Mouse (Mus musculus) testis, adult 2 months (tissue): Measurements from ENCODE around the gene Odf3. TPM values are rescaled to one million over a fixed set of nuclear protein-coding genes. Genes with fewer than 3 reads are reported as not detected.

Experiments used
- H3K27ac ChIP-seq: fragments of 200-500 bp; 2 replicates; pipeline ENCODE4 v1.5.1; 2012; ENCODE audit warnings: low read depth, low read length; ENCODE audit not compliant: control insufficient read depth, insufficient read depth
- H3K27me3 ChIP-seq: fragments of 200-500 bp; 2 replicates; pipeline ENCODE4 v1.6.1; 2012; ENCODE audit warnings: mild to moderate bottlenecking, low read length, moderate library complexity; ENCODE audit not compliant: control insufficient read depth, insufficient read depth
- H3K36me3 ChIP-seq: fragments of 200-500 bp; 2 replicates; pipeline ENCODE4 v1.6.1; 2012; ENCODE audit warnings: mild to moderate bottlenecking, low read length; ENCODE audit not compliant: control insufficient read depth, insufficient read depth
- H3K4me1 ChIP-seq: fragments of 200-500 bp; 2 replicates; pipeline ENCODE4 v1.6.1; 2012; ENCODE audit warnings: low read length; ENCODE audit not compliant: control insufficient read depth, insufficient read depth
- H3K4me3 ChIP-seq: fragments of 200-500 bp; 2 replicates; pipeline ENCODE4 v1.5.1; 2012; ENCODE audit warnings: low read depth, mild to moderate bottlenecking, low read length, moderate library complexity, mixed read lengths; ENCODE audit not compliant: control insufficient read depth
- CTCF ChIP-seq: fragments of 200-500 bp; IDR thresholded peaks from 2 replicates; pipeline ENCODE4 v1.5.1; 2012; ENCODE audit warnings: low read depth, mild to moderate bottlenecking, inconsistent platforms, low read length, moderate library complexity; ENCODE audit not compliant: control insufficient read depth, insufficient read depth, insufficient replicate concordance
- POLR2A ChIP-seq: fragments of 200-500 bp; IDR thresholded peaks from 2 replicates; pipeline ENCODE4 v1.6.1; 2012; ENCODE audit warnings: low read depth, mild to moderate bottlenecking, inconsistent platforms, low read length, moderate library complexity; ENCODE audit not compliant: control insufficient read depth
- polyA plus RNA-seq: library from polyadenylated mRNA; depleted of rRNA; stranded (reverse); fragments of >200 nt; gene quantifications from 2 replicates; pipeline ENCODE4 v1.2.3, GENCODE M21; 2012; rRNA removed

The Odf3 gene
- 539 and 573 TPM in 2 replicates for polyA plus RNA-seq

DNA sequence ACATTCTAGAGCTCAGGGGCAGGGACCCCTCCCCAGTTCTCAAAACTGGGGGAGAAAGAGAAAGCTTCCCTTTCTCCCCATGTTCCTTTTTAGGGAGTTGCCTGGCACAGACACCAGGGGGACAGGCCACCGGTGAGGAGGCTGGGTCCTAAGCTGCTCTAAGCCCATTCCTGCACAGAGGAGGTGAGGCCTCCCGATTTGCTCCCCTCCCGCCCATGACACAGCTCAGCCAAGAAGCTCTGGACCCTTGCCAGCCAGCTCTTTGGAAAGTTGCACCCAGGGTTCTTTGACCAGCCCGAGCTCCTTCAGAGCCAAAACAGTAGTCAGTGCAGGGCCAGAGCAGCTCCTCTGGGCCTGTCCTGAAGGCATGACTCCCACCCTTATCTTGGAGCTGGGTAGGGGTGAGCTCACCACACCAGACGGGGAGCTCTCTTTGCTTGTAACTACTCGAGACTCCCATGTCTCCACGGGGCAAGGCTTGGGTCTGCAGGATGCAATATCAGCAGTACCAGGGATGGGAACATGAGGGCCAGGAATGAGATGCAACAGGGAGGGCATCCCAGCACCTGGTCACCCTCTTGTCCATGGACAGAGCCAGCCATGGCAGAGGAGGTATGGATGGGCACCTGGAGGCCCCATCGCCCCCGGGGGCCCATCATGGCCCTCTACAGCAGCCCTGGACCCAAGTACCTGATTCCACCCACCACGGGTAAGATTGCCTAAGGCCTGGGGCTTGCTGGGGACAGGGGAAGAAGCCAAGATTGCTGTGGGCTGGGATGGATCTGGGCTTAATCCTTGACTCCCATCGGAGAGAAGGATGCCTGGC is at the start of gene Odf3:
TSS of gene Odf3 (plus strand) at position 51 of the 826 bp plus-strand sequence.
- H3K4me1 ChIP-seq: peaks cover 3% of the 10 kb centered on the region; the same call in 1 of the 2 replicates
- H3K36me3 ChIP-seq: no peaks in the 10 kb centered on the region
- TF ChIP-seq CTCF (no peak), POLR2A (peak; percentile 23; the same call in 1 of the 2 replicates)
- peak within 1 kb of the TSS; percentile 74 for H3K4me3 ChIP-seq
- 0 out of 2 replicates have a peak within 1 kb of the TSS, but pooled peaks have one; percentile 40 for H3K27ac ChIP-seq
- no peaks in the 10 kb centered on the region for H3K27me3 ChIP-seq

DNA sequence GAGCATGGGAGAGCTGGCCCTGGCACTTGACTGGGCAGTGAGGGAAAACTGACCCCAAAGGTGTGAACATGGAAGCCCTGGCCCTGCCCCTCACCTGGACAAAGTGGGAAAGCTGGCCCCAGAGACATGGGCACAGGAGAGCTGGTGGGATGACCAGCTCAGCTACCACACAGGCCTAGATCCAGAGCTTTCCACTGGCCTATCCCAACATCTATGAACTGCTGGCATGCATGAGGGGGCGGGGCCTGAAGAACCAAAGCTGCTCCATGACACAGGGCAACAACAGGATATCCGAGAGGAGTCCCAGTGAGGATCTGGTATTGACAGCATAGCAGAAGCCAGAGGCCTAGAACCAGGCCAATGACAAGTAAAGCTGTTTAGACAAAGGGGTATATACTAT is 49.4 kb upstream of the Odf3 start:
- Histone ChIP-seq H3K36me3 (no peaks in the 10 kb centered on the region), H3K27me3 (no peaks in the 10 kb centered on the region), H3K4me1 (peaks cover 3% of the 10 kb centered on the region; the same call in 1 of the 2 replicates), H3K4me3 (no peak overlapping the region), H3K27ac (no peak overlapping the region)
- no peak for TF ChIP-seq POLR2A
- TF ChIP-seq CTCF: no peak

DNA sequence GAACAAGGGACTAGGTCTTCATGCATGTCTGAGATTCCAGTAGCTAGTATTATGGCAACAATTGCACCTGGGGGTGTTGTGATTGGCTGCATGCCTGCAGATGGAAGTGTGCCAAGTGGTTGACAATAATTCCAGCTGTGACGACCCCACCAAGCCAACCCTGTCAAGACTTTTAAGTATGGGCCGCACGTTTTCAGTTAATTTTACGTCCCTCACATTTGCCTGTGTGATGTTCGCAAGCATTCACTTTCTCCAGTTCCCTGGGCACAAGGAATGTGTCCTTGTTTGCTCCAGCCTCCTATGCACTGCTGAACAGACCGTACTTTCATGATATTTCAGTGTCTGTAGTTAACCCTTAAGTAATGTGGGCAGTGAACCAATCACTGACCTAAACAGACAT is 45.0 kb upstream of the Odf3 start:
- TF ChIP-seq CTCF (no peak), POLR2A (no peak)
- H3K27ac ChIP-seq: no peak overlapping the region

DNA sequence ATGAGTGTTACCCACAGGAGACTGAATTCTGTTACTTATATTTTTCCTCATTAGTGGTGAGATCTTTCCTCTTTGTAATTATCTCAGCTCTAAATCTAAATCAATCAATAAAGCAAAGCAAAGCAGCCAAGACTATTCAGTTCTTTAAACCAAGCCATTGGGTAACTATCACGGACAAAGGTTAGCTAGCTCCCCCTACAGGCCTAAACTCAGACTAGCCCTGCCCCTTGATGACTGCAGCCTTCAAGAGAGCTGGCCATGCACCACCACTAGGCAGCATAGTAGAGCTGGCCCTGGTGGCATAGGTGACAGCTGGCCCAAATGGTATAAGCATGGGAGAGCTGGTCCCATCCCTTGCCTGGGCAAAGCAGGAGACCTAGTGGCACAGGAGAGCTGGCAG is 41.9 kb upstream of the Odf3 start:
- no peaks in the 10 kb centered on the region for H3K36me3 ChIP-seq
- TF ChIP-seq CTCF (peak; percentile 56; the same call in 1 of the 2 replicates), POLR2A (no peak)
- H3K27ac ChIP-seq: no peak overlapping the region
- no peaks in the 10 kb centered on the region for H3K4me1 ChIP-seq
- no peak overlapping the region for H3K4me3 ChIP-seq
- no peaks in the 10 kb centered on the region for H3K27me3 ChIP-seq

More for the DNA sequence above, 45.0 kb upstream of the Odf3 start:
- no peak overlapping the region for H3K4me3 ChIP-seq
- H3K27me3 ChIP-seq: no peaks in the 10 kb centered on the region
- H3K36me3 ChIP-seq: no peaks in the 10 kb centered on the region
- H3K4me1 ChIP-seq: peaks cover 3% of the 10 kb centered on the region; the same call in 1 of the 2 replicates

DNA sequence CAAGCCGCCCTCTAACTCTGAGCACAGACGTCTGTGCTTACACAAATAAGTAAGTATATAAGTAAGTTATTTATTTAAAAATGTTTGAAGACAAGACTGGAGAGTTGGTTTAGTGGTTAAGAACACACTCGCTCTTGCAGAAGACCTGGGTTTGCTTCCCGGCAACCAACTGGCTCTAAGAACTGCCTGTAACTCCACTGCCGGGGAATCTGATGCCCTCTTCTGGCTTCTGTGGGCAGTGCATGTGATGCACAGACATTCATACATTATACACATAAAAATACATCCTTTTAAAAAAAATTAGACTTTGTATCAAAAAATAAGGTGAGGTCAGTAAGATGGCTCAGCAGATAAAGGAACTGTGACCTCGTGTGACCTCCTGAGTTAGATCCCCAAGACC is 37.1 kb upstream of the Odf3 start:
- 0 out of 2 replicates have a peak, but pooled peaks have one; percentile 4 for TF ChIP-seq CTCF
- no peak for TF ChIP-seq POLR2A
- H3K27me3 ChIP-seq: no peaks in the 10 kb centered on the region
- no peak overlapping the region for H3K27ac ChIP-seq

DNA sequence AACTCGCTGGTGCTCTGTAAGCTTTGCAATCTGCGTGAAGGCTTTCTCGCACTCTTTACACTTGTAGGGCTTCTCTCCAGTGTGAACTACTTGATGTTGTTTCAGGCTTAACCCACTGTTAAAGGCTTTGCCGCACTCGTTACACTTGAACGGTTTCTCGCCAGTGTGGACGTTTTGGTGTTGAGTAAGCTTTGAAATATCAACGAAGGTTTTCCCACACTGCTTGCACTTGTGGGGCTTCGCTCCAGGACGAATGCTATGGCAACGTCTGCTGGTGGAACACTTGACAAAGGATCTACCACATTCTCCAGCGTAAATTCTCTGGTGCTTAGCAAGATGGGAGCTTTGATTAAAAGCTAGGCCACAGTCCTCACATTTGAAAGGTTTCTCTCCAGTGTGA is 35.9 kb upstream of the Odf3 start:
- TF ChIP-seq CTCF: no peak
- no peak for TF ChIP-seq POLR2A
- Histone ChIP-seq H3K36me3 (no peaks in the 10 kb centered on the region), H3K4me1 (no peaks in the 10 kb centered on the region), H3K27ac (no peak overlapping the region), H3K27me3 (no peaks in the 10 kb centered on the region), H3K4me3 (no peak overlapping the region)

More for the DNA sequence above, 37.1 kb upstream of the Odf3 start:
- no peaks in the 10 kb centered on the region for H3K36me3 ChIP-seq
- no peak overlapping the region for H3K4me3 ChIP-seq
- no peaks in the 10 kb centered on the region for H3K4me1 ChIP-seq

DNA sequence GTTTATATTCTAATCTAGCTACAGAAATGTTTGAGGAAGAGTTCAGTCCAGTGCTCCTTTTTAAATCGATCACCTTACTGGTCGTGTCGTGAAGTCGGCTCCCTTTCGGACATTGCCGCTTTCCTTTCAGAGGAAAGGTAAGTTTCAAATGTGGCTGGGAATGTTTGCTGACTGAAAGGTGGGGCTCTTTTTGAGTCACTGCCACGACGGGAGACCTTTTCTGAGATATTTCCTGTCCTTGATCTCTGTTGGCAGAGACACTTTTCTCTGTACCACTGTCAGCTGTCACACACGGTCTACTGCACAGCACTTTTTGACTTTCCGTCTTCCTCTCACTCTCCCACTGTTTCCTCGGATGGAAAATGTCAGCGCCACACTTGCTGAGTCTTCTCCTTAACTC is 34.8 kb upstream of the Odf3 start:
- no peaks in the 10 kb centered on the region for H3K4me1 ChIP-seq
- H3K27me3 ChIP-seq: no peaks in the 10 kb centered on the region
- no peak overlapping the region for H3K4me3 ChIP-seq
- no peak for TF ChIP-seq POLR2A
- no peak for TF ChIP-seq CTCF
- no peak overlapping the region for H3K27ac ChIP-seq
- no peaks in the 10 kb centered on the region for H3K36me3 ChIP-seq
